Mouse (Mus musculus) colon, adult 2 months (tissue): ENCODE results near the gene Tecta. TPM values are rescaled to one million over a fixed set of nuclear protein-coding genes. Genes with fewer than 3 reads are reported as not detected.

ENCODE experiments used
- polyA plus RNA-seq: library from polyadenylated mRNA; depleted of rRNA; stranded (reverse); fragments of >200 nt; gene quantifications from 2 replicates; pipeline ENCODE4 v1.2.3, GENCODE M21; 2012; rRNA removed

The Tecta gene
- 0.05 and 0.06 TPM in 2 replicates for polyA plus RNA-seq

GRCm38 (mm10) chr9:42399829-42400228 is at the start of gene Tecta:
Gene Tecta (minus strand): TSS chr9:42399929.

Other genes starting within 250 kb of the Tecta start
- gene Sc5d, start 135.7 kb downstream of the Tecta start, polyA plus RNA-seq = 30.0 and 40.2 TPM in 2 replicates
- 3.4 and 3.6 TPM in 2 replicates for gene Tbcel, start 107.9 kb upstream of the Tecta start, polyA plus RNA-seq